Mouse (Mus musculus) WW6 (cell line): ENCODE data around the gene Dot1l.

Experiments
- DNase-seq: peaks from one replicate; pipeline ENCODE4 v3.0.0-alpha.2; 2013; ENCODE audit warnings: low read depth, low spot score

Gene Dot1l

DNA sequence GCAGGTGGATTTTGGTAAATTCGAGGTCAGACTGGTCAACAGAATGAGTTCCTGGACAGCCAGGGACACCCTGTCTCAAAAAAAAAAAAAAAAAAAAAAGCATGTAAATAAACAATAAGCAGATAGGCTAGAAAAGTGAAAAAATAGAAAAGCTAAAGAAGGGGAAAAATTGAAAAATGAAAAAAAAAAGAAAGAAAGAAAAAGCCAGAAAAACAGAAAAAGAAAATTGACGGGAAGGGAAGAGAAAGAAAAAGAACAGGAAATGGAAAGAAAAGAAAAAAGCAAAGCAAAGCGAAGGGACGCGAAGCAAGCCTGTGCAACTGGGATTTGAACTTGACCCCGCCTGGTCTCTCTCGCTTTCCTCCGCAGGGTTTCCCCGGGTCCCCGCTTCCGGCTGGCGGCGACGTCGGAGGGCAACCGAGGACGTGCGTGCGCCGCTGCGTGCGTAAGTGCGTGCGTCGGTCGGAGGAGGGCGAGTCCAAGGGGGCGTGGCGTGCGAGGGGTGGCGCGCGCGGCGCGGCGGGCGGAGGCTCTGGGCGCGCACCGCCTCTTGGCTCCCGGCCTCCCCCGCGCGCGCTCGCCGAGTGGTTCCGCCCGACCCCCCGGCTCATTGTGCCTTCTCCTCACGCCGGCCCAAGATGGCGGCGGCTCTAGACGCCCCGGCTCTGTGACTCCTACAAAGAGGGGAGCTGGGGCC is at the start of gene Dot1l:
Gene Dot1l (plus strand): TSS at position 613 of the 697 bp plus-strand sequence.
- peak; percentile 94 for DNase-seq

DNA sequence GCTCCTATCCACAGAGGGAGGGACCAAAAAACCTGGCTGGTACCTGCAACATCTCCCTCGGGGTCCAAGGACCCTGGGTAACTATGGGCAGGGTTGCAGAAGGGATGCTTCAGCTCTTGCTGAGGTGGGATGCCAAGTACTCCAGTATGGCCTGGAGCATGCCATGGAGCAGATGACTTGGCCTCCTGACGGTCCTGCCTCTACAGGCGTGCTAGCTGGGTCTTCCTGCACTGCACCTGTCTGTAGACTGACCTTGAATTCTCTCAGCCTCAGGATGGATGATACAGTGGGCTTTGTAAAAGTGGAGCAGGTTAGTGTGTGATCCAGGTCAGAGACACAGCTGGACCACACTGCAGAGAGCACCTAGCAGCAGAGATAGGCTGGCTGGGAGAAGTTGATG is 49.5 kb upstream of the Dot1l start:
- no peak for DNase-seq

DNA sequence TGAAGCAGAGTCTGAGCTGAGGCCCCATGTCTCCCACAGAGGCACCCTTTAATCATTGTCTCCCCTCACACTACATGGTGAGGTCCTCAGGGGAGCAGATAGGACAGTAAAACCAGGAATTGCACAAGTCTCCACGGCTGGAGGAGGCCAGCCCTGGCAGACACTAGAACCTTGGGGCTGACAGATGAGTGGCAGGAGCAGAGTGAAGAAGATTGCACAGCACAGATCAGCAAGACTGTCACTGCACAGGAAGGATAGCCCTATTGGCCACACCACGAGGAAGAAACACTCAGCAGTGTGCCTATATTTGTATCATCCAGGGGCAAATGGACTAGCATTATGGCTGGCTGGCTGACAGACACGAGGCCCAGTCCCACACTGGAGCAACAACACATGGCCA is 44.2 kb upstream of the Dot1l start:
- DNase-seq: no peak

DNA sequence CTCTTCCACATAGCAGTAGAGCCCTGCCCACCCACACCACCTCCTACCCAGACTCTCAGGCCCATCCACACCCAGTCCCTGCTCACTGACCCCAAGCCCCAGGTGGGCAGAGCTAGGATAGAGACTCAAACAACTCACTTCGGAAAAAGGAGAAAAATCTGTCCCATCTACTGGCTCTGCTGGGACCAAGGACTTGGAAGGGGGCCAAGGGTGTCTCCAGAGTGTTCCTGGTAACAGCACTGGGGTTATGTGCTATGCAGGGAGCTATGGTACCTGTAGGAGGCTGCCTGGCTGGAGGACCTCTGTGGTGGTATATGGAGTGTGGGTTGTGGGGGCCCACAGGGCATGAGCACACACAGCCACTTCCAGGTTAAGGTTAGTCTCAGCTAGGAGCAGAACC is 37.7 kb upstream of the Dot1l start:
- DNase-seq: no peak

DNA sequence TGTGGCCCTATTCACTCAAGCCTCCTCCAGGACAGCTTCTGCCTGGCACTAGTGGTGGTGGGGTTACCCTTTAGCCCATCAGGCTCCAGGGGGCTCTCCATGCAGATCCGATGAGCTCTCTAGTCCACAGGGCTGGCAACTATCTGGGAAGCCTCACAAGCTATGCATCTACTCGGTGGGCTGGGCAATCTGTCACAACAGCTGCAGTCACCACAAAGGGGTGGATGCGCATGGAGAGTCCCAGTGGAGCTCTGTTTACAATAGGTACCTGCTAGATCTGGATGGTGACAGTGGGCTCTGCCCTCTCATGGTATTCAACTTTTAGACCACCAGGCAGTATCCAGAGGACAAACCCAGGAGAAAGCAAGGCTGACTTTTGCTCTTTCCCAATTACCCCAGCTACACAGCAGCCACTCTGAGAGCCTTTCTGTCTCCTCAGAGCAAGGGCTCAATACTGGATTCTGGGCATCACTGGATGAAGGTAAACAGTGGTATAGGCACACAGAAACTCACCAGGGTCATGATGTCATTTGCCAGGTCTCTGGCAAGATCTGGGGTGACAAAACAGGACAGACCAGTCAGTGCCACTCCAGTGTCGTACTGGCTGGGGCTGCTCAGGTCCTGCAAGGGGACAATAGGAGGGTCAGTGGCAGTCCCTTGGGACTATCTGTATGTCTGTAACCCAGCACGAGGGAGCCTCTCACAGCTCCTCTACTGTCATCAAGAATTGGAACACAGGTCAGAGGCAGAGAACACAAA is 27.5 kb upstream of the Dot1l start:
- no peak for DNase-seq

DNA sequence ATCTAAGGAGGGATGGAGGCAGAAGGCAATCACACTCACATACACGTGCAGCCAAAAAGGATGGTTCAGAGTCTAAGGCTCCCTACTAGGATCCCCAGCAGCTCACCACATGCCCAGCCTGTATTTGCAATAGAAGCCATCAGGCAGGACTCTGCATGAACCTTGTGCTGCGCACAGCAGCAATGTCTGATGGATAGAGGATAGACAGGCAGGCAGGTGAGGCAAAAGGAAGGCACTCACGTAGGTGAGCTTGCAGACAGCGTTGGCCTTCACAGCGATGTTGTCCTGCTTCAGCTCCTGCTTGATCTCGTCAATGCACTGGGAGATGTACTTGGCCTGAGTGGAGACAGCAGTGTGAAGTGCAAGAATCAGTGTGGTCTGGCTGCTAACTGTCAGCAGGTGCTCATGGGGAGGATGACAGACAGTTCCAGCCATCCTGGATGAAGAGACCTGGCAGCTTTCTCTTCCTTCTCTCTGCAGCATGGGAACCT is 22.4 kb upstream of the Dot1l start:
- DNase-seq: no peak

DNA sequence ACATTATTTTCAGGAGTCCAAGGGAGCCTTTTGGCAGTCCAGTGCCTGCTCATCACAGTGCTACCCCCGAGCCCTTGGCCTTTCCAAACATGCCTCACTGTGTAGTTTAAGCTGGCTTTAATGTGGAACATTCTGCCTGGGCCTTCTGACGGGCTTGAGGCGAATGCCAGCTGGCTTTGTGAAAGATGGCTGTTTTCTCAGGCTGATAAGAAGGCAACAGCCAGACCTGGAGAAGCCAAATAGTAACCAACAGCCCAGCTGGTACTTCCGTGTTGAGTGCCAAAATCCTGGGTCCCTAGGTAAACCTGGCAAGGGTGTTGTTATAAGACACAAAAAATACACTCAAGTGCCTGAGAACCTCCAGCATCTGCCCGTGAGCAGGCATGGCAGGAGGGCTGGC is 18.3 kb upstream of the Dot1l start:
- DNase-seq: no peak

DNA sequence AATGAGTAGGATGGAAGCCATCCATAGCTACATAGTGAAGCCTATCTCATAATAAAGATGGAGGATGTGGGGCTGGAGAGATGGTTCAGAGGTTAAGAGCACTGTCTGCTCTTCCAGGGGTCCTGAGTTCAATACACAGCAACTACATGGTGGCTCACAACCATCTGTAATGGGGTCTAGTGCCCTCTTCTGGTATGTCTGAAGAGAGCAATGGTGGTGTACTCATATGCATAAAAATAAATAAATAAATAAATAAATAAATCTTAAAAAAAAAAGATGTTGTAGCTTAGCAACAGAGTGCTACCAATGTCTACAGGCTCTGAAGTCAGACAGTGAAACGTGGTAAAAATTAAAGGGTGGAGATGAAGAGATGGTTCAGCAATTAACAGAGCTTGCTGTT is 16.3 kb upstream of the Dot1l start:
- no peak for DNase-seq

DNA sequence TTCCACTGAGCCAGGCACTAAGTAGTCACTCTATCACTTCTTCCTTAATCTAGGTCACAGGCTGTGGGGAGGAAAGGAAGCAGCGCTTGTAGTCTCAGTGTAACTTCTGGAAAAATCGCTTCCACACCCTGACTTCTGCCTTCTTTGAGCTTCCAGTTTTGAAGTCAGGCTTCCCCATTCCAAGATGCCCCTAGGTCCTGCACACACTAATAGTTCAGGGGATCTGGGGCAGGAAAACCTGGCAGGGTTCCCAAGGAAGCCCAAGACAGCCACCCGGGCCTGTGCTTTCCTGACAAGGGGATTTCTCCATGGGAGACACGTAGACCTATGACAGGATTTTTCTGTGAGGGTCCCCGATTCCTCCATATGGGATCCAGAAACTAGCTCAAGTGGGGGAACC is 13.9 kb upstream of the Dot1l start:
- no peak for DNase-seq

DNA sequence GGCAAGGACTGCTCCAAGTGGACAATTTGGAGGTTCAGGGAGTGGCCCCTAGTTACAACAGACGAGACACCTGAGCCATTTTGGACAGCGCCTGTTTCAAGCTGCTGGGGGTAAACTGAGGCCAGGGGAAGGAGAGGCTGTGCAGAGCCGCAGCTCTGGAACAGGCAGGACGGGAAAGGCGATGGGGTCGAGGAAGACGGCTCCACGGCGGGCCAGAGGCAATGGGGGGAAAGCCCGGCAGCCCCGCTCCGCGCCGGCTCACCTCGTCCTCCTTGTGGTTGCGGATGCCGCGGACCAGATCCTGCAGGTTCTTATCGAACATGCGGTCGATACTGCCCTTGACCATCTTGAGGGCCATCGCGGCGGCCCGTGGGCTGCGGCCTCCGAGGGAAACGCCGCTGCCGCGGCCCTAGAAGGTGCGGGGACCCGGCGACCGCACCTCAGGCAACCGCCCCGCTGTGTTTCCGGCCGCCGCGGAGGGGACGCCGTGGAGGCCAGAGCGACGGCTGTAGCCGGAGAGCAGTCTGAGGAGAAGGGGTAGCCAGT is 13.3 kb upstream of the Dot1l start:
- DNase-seq: no peak

DNA sequence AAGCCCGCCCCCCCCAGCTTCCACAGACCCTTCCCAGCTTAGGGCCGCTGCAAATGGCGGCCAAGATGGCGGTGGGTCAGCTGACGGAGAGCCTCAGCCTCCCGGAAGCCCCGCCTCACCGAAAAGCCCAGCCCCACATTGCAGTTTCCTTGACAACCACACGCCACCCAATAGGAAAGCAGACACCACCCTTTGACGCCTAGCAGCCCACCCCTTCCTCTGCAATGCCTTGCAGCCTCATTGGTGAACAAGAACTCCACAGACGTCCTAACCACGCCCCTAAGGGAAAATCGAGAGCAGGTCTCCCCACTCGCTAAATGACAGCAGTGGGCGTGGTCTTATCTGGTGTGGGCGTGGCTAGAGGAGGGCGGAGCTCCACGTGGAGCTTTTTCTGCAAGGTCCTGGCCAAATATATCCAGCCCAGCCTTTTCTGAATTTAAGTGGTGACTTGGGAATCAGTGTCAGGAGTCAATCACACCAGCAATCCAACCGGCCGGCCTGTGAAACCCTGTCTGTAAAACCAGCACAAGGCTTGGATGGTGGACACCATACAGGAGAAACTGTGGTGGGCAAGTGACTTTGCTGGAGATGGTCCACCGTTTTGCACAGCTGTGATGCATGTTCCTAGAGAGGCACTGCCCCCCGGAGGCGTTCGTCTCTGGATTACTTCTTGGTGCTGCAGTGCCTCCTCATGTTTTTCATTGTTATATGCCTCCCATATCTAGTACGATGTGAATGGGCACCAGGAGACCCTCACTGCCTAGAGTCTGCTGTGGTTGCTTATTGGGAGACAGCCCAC is 12.6 kb upstream of the Dot1l start, which contains the start of gene Ap3d1:
Gene Ap3d1 (minus strand): TSS at position 85 of the 799 bp plus-strand sequence.
- peak; percentile 99 for DNase-seq

DNA sequence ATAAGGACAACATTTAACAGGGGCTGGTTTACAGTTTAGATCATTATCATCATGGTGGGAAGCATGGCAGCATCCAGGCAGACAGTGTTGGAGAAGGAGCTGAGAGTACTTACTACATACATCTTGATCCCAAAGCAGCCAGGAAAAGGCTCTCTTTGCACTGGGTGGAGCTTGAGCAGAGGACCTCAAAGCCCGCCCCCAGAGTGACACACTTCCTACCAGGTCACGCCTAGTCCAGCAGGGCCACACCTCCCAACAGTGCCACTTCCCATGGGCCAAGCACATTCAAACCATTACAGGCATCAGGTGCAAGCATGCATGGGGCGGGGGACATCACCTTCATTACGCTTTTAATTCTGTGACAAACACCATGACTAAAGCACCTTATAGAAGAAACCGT is 10.7 kb upstream of the Dot1l start:
- DNase-seq: no peak

DNA sequence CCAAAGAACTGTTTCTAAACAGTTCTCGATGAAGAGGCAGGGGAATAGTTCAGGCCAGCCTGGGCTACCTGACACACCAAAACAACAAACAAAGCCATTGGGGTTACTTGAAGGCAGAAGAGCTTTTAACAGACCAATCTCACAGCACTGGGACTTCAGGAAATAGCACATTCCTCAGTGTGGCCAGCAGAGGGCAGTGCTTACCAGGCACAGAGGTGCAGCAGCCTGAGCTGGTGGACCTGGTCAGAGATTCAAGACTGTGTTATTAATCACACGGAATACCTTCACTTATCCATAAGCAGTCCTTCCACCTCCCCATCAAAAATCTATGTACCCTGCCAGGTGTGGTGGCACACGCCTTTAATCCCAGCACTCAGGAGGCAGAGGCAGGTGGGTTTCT is 7.6 kb upstream of the Dot1l start:
- DNase-seq: no peak

DNA sequence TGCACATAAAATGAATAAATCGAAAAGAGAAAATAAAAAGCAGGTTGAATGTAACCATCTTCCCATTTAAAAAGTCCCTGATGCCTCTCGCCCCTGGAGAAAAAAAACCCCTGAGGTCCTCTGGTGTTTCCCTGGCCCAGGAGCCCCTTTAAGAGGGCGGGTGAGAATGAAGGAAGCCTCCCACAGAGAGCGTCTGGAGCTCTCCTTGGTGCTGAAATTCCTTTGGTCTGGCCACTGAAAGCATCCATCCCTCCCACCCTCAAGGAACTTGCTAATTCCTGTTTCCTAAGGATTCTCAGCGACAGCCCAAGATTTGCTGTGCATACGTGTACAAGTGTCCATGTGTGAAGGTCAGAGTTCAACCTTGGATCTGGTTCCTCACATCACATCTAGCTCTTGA is 6.4 kb upstream of the Dot1l start:
- DNase-seq: no peak

DNA sequence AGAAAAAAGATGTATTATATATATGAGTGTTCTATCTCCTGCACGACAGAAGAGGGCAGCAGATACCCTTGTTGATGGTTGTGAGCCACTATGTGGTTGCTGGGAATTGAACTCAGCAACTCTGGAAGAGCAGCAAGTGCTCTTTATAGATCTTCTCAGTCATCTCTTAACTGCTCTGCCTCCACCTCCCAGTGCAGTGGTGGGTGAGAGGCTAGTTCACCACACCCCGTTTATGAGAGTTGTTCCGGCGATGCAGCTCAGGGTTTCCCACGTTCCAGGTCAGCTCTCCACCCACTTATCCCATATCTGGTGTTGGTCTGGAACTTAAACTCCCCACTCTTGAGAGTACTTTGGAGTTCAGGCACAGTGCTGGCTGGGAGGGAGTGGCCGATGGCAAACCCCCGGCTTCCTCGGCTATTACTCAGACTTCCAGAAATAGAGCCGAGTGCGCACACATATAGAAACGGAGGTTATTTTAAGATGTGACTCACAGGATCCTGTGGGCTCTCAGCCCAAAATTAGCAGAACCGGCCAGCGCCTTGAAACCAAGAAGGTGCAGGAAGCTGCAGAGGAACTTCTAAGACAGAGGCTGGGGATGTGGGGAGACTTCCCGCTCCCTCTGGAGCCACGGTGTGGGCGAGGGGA is 3.7 kb upstream of the Dot1l start:
- DNase-seq: no peak

DNA sequence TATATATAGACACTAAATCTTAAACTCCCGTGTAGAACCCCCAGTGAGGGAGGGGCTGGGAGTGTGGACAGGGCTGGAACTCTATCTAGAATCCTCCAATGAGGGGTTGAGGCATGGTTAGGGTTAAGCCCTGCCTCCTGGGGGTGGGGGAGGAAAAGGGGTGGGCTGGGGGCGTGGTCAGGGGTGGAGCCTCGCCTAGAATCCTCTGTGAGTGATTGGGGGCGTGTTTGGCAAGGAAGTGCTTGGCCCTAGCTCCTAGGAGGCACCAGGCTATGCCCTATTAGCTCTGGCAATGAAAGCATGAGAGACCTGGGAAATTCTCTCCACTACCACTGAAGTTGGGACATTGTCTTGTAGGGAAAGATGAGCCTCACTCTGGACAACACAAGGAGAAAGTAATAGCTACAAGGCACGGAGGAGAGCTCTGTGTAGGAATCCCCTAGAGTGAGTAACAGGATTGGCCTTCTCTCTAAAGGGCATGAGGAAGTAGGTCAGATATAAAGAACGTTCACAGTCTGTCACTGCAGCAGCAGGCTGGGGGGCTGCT is 2.9 kb upstream of the Dot1l start:
- DNase-seq: no peak

DNA sequence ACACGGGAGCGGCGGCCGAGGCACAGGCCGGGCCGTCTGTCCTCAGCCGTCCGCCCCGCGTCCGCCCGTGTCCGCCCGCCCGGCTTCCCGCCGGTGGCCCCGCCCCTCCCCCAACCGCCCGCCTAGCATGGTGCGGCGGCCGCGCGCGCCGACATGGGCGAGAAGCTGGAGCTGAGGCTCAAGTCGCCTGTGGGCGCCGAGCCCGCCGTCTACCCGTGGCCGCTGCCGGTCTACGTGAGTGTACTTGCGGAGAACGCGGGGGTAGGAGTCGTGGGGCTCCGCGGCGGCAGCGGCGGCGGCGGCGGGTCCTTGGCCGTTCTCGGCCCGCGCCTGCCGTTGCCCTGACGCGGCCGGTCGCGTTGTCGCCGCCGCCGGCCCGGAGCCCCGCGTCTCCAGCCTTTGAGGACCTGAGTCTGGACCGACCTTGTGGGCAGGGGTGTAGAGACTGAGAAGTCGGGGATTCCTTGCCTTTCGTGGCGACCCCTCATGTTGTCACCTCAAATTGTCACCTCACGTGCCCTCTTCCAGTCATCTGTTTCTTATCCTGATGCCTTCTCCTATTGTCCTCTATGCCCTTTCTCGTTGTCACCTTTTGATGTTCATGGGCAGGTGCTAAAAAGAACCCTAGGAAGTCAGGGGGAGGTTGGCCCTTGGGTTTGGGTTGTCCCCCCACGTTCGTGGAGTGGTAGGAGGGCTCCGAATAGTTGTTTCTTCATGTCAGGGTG is 447 bp downstream of the Dot1l start:
- no peak for DNase-seq

DNA sequence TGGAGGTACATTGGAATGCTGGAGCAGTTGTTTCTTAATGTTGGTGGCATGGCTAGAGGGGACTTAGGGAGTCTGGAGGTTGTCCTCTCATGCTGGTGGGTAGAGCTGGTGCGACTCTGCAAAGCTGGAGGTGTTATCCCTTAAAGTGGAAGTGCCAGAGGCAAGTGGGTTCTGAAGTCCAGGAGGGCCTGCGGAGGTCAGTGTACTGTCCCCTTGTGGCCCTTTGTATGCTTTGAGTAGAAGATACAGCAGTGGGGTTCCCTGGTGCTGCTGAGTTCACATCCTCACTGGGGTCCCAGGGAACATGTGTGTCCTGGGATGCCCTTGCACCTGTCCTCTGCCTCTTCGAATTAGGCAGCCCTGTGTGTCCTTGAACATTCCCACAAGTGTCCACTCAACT is 1.1 kb downstream of the Dot1l start:
- no peak for DNase-seq

DNA sequence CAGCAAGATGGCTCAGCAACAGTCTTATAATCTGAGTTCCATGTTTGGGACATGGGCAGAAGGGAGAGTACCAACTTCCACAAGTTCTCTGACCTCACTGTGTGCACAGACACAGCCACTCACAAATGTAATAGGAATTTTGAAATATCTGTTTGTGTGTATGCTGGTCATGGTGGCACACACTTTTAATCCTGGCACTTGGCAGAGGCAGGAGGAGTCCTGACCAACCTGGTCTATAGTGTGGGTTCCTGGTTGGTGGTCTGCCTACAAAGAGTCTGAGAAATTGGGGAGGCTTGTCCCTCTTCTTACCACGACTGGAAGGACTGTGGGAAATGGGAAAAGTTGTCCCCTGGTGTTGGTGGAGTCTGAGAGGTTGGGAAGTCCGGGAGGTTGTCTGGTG is 1.5 kb downstream of the Dot1l start:
- DNase-seq: no peak

DNA sequence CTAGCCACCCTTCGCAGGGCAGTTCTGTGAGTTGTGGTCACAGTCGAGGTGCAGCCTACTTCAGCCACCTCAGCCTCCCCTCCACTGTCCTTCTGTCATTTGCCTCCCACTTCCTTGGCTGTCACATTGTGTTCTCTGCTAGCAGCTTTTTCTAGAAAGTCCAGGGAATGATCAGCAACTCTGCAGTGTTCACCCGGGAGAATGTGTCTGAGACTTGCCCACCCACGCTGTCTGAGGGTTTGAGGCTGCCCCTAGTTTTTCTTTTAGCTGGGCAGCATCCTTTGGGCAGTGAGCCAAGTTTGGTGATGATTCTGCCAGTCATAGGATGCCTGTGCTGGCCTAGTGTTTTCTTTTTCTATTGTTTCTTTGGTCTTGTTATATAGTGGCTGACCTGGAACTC is 2.0 kb downstream of the Dot1l start:
- DNase-seq: no peak

DNA sequence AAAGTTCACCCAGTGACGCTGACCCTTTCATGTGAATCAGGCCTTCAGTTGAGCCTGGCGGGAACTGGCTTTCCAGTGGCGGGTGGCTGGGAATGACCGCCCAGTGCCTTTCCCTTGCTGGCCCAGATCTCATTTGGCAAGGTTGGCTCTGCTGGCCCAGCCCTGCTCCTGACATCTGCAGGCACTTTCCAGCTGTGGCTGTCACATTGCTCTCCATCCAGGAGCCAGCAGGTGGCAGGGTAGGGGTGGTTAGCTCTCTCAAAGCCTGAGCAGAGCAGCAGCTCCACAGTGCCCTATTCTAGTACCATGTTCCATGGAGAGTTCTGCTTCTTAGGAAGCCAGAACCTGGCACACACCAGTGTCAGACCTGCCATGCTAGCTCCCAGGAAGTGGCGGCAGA is 2.7 kb downstream of the Dot1l start:
- no peak for DNase-seq
